Mouse (Mus musculus) thymus, adult 2 months (tissue): ENCODE data around the gene Lcn5. TPM values are rescaled to one million over a fixed set of nuclear protein-coding genes. Genes with fewer than 3 reads are reported as not detected.

Source experiments
- DNase-seq: peaks from one replicate; pipeline ENCODE4 v3.0.0; 2021
- H3K27ac ChIP-seq: fragments of 200-500 bp; 2 replicates; pipeline ENCODE4 v1.5.1; 2012; ENCODE audit warnings: low read length, control low read depth; ENCODE audit not compliant: control insufficient read depth, insufficient read depth
- H3K27me3 ChIP-seq: fragments of 200-500 bp; 2 replicates; pipeline ENCODE4 v1.6.1; 2012; ENCODE audit warnings: mild to moderate bottlenecking, low read length, moderate library complexity, mixed read lengths; ENCODE audit not compliant: control insufficient read depth, insufficient read depth
- H3K36me3 ChIP-seq: fragments of 200-500 bp; 2 replicates; pipeline ENCODE4 v1.6.1; 2012; ENCODE audit warnings: mild to moderate bottlenecking, low read length, moderate library complexity; ENCODE audit not compliant: control insufficient read depth, insufficient read depth
- H3K4me1 ChIP-seq: fragments of 200-500 bp; replicated peaks from 2 replicates; pipeline ENCODE4 v1.6.1; 2012; ENCODE audit warnings: low read length; ENCODE audit not compliant: control insufficient read depth, insufficient read depth
- H3K4me3 ChIP-seq: fragments of 200-500 bp; 2 replicates; pipeline ENCODE4 v1.5.1; 2012; ENCODE audit warnings: mild to moderate bottlenecking, low read length, control low read depth, moderate library complexity; ENCODE audit not compliant: control insufficient read depth, insufficient read depth
- CTCF ChIP-seq: fragments of 200-500 bp; IDR thresholded peaks from 2 replicates; pipeline ENCODE4 v1.5.1; 2012; ENCODE audit warnings: mild to moderate bottlenecking, control low read depth, low read length, moderate library complexity, borderline replicate concordance; ENCODE audit not compliant: control insufficient read depth, poor library complexity, insufficient read depth; ENCODE audit errors: extremely low read depth
- POLR2A ChIP-seq: fragments of 200-500 bp; IDR thresholded peaks from 2 replicates; pipeline ENCODE4 v1.6.1; 2012; ENCODE audit warnings: mild to moderate bottlenecking, low read length, control low read depth, moderate library complexity; ENCODE audit not compliant: control insufficient read depth, poor library complexity, insufficient read depth; ENCODE audit errors: extremely low read depth
- WGBS: fragments of 180-500 bp; shearing (Covaris S2); methylation state at CpG from one replicate; pipeline ENCODE4 v1.1.7; 2018; 5-methylcytosine and 5-hydroxymethylcytosine counted together
- polyA plus RNA-seq: library from polyadenylated mRNA; depleted of rRNA; stranded (reverse); fragments of >200 nt; gene quantifications from 2 replicates; pipeline ENCODE4 v1.2.3, GENCODE M21; 2012

The Lcn5 gene
- polyA plus RNA-seq, 1 experiment = not detected

- WGBS = 33% methylated on average over 1 of the region's 1 CpGs
- DNase-seq = peak; percentile 81
- Histone ChIP-seq H3K4me3 (no peak overlapping the region), H3K36me3 (no peaks in the 10 kb centered on the region), H3K4me1 (no peaks in the 10 kb centered on the region), H3K27me3 (no peaks in the 10 kb centered on the region), H3K27ac (no peak overlapping the region)
- TF ChIP-seq POLR2A = no peak
- TF ChIP-seq CTCF = no peak
Observed at GRCm38 (mm10) chr2:25663511-25663910, 5.8 kb downstream of the Lcn5 start.

- Histone ChIP-seq H3K27me3 (no peaks in the 10 kb centered on the region), H3K27ac (no peak overlapping the region), H3K4me1 (no peaks in the 10 kb centered on the region), H3K36me3 (no peaks in the 10 kb centered on the region), H3K4me3 (no peak overlapping the region)
- no peak for DNase-seq
- 93% methylated on average over 5 of the region's 5 CpGs for WGBS
- TF ChIP-seq POLR2A (no peak), CTCF (no peak)
Observed at GRCm38 (mm10) chr2:25664125-25664524, 6.4 kb downstream of the Lcn5 start.

- Histone ChIP-seq H3K27me3 (no peaks in the 10 kb centered on the region), H3K4me1 (no peaks in the 10 kb centered on the region)
- 75% methylated on average over 1 of the region's 1 CpGs for WGBS
Observed at GRCm38 (mm10) chr2:25666516-25666915, 8.8 kb downstream of the Lcn5 start.

GRCm38 (mm10) chr2:25676486-25676885, 18.7 kb downstream of the Lcn5 start, which contains the start of gene Lcn6:
Gene Lcn6 (plus strand): TSS chr2:25676786.
- Histone ChIP-seq H3K4me1 (peaks cover 18% of the 10 kb centered on the region), H3K36me3 (no peaks in the 10 kb centered on the region)
- 95% methylated on average over 3 of the region's 3 CpGs for WGBS

More at GRCm38 (mm10) chr2:25666516-25666915, 8.8 kb downstream of the Lcn5 start:
- no peak overlapping the region for H3K27ac ChIP-seq
- H3K4me3 ChIP-seq = no peak overlapping the region
- TF ChIP-seq POLR2A (no peak), CTCF (no peak)
- no peak for DNase-seq
- H3K36me3 ChIP-seq = no peaks in the 10 kb centered on the region

GRCm38 (mm10) chr2:25679559-25679958, 21.8 kb downstream of the Lcn5 start:
- TF ChIP-seq CTCF (no peak), POLR2A (no peak)
- Histone ChIP-seq H3K4me3 (no peak overlapping the region), H3K27me3 (no peaks in the 10 kb centered on the region), H3K4me1 (peaks cover 18% of the 10 kb centered on the region), H3K36me3 (no peaks in the 10 kb centered on the region), H3K27ac (no peak overlapping the region)
- 5% methylated on average over 6 of the region's 6 CpGs for WGBS
- peak; percentile 68 for DNase-seq

More at GRCm38 (mm10) chr2:25676486-25676885, 18.7 kb downstream of the Lcn5 start, which contains the start of gene Lcn6:
- no peak within 1 kb of the TSS for H3K27ac ChIP-seq
- no peak within 1 kb of the TSS for H3K4me3 ChIP-seq
- H3K27me3 ChIP-seq = no peaks in the 10 kb centered on the region
- DNase-seq = no peak
- TF ChIP-seq POLR2A = no peak
- no peak for TF ChIP-seq CTCF

GRCm38 (mm10) chr2:25682426-25682825, 24.7 kb downstream of the Lcn5 start, which contains the start of gene Lcn10:
Gene Lcn10 (plus strand): TSS chr2:25682726.
- H3K36me3 ChIP-seq = no peaks in the 10 kb centered on the region
- WGBS = 71% methylated on average over 2 of the region's 2 CpGs
- DNase-seq = no peak
- TF ChIP-seq POLR2A = no peak
- TF ChIP-seq CTCF = no peak
- H3K27ac ChIP-seq = no peak within 1 kb of the TSS
- no peak within 1 kb of the TSS for H3K4me3 ChIP-seq
- H3K27me3 ChIP-seq = no peaks in the 10 kb centered on the region
- H3K4me1 ChIP-seq = peaks cover 18% of the 10 kb centered on the region

GRCm38 (mm10) chr2:25686941-25687340, 29.2 kb downstream of the Lcn5 start:
- H3K4me1 ChIP-seq = no peaks in the 10 kb centered on the region
- 80% methylated on average over 4 of the region's 4 CpGs for WGBS
- DNase-seq = no peak
- H3K27me3 ChIP-seq = no peaks in the 10 kb centered on the region
- TF ChIP-seq CTCF (no peak), POLR2A (no peak)
- H3K27ac ChIP-seq = no peak overlapping the region
- no peaks in the 10 kb centered on the region for H3K36me3 ChIP-seq
- H3K4me3 ChIP-seq = no peak overlapping the region
